Mouse (Mus musculus): Measurements from ENCODE around the gene Gm26741. TPM values are rescaled to one million over a fixed set of nuclear protein-coding genes. Genes with fewer than 3 reads are reported as not detected.
"Not testable (repeated sequence)": the region's sequence is repeated elsewhere in the genome, so short reads cannot be mapped to it uniquely, and the experiment has no call there.

Gene Gm26741
- not detected in 2 replicates for polyA plus RNA-seq (2015; fragmentation: Nextera tagmentation; extraction: Ambion mirVana)

DNA sequence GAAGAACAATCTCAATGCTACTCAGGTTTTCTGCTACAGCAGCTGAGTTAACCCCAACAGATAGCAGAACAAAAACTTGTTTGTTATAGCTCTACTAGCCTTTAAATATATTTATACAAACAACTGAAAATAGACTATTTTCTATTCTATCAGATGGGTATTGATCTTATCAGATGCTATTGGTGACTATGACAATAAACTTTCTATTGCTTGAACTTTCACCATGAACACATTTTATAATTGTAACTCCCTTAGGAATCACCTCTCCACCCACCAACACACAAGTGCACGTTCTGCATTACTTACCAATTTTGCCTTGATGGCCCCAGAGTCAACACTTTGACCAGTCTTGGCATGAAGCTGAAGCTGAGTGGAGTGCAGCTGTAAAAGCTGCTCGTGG is at the start of gene Gm26741:
Gene Gm26741 (plus strand): TSS at position 301 of the 400 bp plus-strand sequence.
- no peak for ATAC-seq (ENCODE audit: low read depth)

DNA sequence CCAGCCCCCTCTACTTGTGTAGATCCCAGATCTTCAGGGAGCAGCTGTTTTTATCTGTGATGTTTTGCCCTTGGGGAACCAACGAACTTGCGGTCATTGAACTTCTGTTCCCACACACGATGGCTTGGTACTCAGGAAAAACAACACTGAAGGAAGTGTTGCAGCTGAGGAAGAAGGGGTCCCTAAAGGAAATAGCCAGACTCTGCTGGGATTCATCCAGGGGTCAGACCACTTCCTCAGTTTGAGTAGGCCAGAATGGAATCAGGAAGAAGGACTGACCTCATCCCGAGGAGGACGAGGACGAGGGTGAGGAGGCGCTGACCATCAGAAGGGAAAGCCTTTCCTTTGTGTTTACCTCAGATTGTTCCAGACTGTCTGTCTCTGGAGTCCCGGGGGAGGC is 49.4 kb upstream of the Gm26741 start:
- Histone ChIP-seq H3K4me3 (ENCODE audit: low read length) (no peak overlapping the region), H3K36me3 (ENCODE audit: control insufficient read depth, insufficient read depth, low read length) (peaks cover 18% of the 10 kb centered on the region), H3K27me3 (ENCODE audit: control insufficient read depth, insufficient read depth, low read depth, low read length) (no peaks in the 10 kb centered on the region), H3K27ac (ENCODE audit: low read length) (peak overlapping the region; percentile 5; the same call in 1 of the 2 replicates), H3K4me2 (ENCODE audit: low read depth, low read length) (no peak overlapping the region), H3K4me1 (replicated peaks; ENCODE audit: control insufficient read depth, insufficient read depth, low read length) (no peaks in the 10 kb centered on the region), H3K9me3 (ENCODE audit: control insufficient read depth, low read length) (no peaks in the 10 kb centered on the region), H3K9ac (ENCODE audit: low read length) (no peak overlapping the region)
- ATAC-seq (ENCODE audit: low read depth): peak; percentile 80
- WGBS: 65% methylated on average over 8 of the region's 8 CpGs

More for the DNA sequence above, at the start of gene Gm26741:
- WGBS: 86% methylated on average over 2 of the region's 2 CpGs
- Histone ChIP-seq H3K27ac (ENCODE audit: low read length) (no peak within 1 kb of the TSS), H3K36me3 (ENCODE audit: control insufficient read depth, insufficient read depth, low read length) (no peaks in the 10 kb centered on the region; the same call in 1 of the 2 replicates), H3K4me1 (replicated peaks; ENCODE audit: control insufficient read depth, insufficient read depth, low read length) (no peaks in the 10 kb centered on the region), H3K9ac (ENCODE audit: low read length) (no peak within 1 kb of the TSS), H3K4me3 (ENCODE audit: low read length) (no peak within 1 kb of the TSS), H3K4me2 (ENCODE audit: low read depth, low read length) (no peak within 1 kb of the TSS), H3K9me3 (ENCODE audit: control insufficient read depth, low read length) (no peaks in the 10 kb centered on the region), H3K27me3 (ENCODE audit: control insufficient read depth, insufficient read depth, low read depth, low read length) (no peaks in the 10 kb centered on the region)

DNA sequence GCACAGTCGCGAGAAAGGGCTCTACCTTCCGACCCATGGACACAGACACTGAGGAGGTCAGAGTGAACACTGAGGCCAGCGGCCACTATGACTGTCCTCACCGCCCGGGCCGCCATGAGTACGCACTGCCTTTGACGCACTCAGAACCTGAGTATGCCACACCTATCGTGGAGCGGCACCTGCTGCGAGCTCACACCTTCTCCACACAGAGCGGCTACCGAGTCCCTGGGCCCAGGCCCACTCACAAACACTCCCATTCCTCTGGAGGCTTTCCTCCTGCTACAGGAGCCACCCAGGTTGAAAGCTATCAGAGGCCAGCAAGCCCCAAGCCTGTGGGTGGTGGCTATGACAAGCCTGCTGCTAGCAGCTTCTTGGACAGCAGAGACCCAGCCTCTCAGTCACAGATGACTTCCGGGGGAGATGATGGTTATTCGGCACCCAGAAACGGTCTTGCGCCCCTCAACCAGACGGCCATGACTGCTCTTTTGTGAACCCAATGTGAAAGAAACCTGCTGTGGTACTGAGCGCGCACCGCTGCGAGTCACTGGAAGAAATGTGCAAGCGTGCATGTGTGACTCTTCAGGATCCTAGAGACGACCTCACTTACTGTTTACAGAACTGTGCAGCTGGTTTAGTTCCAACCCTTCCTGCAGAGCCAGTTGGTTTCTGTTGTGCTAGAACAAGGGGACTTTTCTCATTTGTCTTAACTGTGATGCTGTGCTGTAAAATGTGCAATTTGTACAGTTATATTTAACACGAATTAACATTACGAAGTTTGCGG is 38.9 kb upstream of the Gm26741 start:
- H3K4me3 ChIP-seq (ENCODE audit: low read length): no peak overlapping the region
- H3K4me2 ChIP-seq (ENCODE audit: low read depth, low read length): no peak overlapping the region
- no peaks in the 10 kb centered on the region for H3K9me3 ChIP-seq (ENCODE audit: control insufficient read depth, low read length)
- no peak overlapping the region for H3K9ac ChIP-seq (ENCODE audit: low read length)
- H3K4me1 ChIP-seq (replicated peaks; ENCODE audit: control insufficient read depth, insufficient read depth, low read length): no peaks in the 10 kb centered on the region
- H3K27me3 ChIP-seq (ENCODE audit: control insufficient read depth, insufficient read depth, low read depth, low read length): no peaks in the 10 kb centered on the region
- peaks cover 7% of the 10 kb centered on the region; the same call in 1 of the 2 replicates for H3K36me3 ChIP-seq (ENCODE audit: control insufficient read depth, insufficient read depth, low read length)
- WGBS: 88% methylated on average over 28 of the region's 28 CpGs
- ATAC-seq (ENCODE audit: low read depth): no peak
- no peak overlapping the region for H3K27ac ChIP-seq (ENCODE audit: low read length)

DNA sequence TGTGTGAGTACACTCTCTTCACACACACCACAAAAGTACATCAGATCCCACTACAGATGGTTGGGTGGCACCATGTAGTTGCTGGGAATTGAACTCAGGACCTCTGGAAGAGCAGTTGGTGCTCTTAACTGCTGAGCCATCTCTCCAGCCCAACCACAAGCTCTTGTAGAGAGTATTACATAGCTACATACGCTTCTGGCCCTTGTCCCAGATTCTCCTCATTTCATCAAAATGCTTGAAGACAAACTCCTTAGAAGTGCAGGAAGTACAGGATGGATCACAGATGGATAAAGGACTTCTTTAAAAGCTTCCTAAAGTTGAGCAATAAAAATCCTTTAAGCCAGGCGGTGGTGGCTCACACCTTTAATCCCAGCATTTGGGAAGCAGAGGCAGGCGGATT is 36.6 kb upstream of the Gm26741 start:
- no peak overlapping the region for H3K27ac ChIP-seq (ENCODE audit: low read length)
- 79% methylated on average over 3 of the region's 3 CpGs for WGBS
- ATAC-seq (ENCODE audit: low read depth): no peak
- H3K36me3 ChIP-seq (ENCODE audit: control insufficient read depth, insufficient read depth, low read length): peaks cover 6% of the 10 kb centered on the region; the same call in 1 of the 2 replicates
- H3K4me3 ChIP-seq (ENCODE audit: low read length): no peak overlapping the region
- no peak overlapping the region for H3K9ac ChIP-seq (ENCODE audit: low read length)
- no peaks in the 10 kb centered on the region for H3K27me3 ChIP-seq (ENCODE audit: control insufficient read depth, insufficient read depth, low read depth, low read length)
- no peaks in the 10 kb centered on the region for H3K4me1 ChIP-seq (replicated peaks; ENCODE audit: control insufficient read depth, insufficient read depth, low read length)
- no peak overlapping the region for H3K4me2 ChIP-seq (ENCODE audit: low read depth, low read length)
- H3K9me3 ChIP-seq (ENCODE audit: control insufficient read depth, low read length): no peaks in the 10 kb centered on the region

DNA sequence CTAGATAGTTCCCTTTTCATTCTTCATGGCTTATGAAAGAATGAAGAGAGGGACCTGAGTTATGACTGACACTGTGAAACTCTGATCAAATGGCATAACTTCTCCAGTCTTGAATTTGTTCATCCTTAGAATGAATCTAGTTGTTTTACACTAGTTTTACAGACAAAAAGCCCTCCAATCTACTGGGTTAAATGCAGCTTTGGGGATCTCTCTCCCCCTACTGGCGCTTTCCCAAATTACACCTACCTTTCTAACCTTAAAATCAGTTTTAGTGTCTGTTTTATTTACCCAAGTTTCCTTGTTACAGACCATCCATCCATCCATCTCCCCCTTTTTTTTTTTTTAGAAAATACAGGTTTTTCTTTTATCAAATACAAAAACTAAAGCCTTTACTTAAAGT is 27.6 kb upstream of the Gm26741 start:
- ATAC-seq (ENCODE audit: low read depth): no peak
- Histone ChIP-seq H3K9ac (ENCODE audit: low read length) (no peak overlapping the region), H3K9me3 (ENCODE audit: control insufficient read depth, low read length) (no peaks in the 10 kb centered on the region), H3K27me3 (ENCODE audit: control insufficient read depth, insufficient read depth, low read depth, low read length) (no peaks in the 10 kb centered on the region), H3K36me3 (ENCODE audit: control insufficient read depth, insufficient read depth, low read length) (peaks cover 2% of the 10 kb centered on the region; the same call in 1 of the 2 replicates), H3K4me2 (ENCODE audit: low read depth, low read length) (no peak overlapping the region), H3K27ac (ENCODE audit: low read length) (no peak overlapping the region), H3K4me3 (ENCODE audit: low read length) (no peak overlapping the region), H3K4me1 (replicated peaks; ENCODE audit: control insufficient read depth, insufficient read depth, low read length) (no peaks in the 10 kb centered on the region)
- 0% methylated on average over 1 of the region's 1 CpGs for WGBS

DNA sequence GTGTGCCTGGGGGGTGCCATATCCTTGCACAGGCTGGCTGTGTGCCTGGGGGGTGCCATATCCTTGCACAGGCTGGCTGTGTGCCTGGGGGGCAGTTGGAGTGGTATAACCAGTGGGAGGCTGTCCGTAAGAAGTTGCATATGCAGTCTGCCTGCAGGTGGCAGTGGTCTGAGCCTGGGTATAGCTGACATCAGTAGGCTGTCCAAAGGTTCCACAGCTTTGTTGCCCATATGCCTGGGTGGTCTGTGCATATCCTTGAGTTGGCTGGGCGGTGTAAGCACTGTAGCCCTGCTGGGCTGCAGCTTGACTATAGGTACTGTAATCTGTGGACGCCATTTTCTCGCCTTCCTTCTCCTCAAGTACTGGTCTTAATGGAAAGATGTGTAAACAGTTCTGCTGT is 15.2 kb upstream of the Gm26741 start:
- peaks cover 20% of the 10 kb centered on the region for H3K36me3 ChIP-seq (ENCODE audit: control insufficient read depth, insufficient read depth, low read length)
- not testable (repeated sequence) for H3K4me3 ChIP-seq (ENCODE audit: low read length); H3K9me3 ChIP-seq (ENCODE audit: control insufficient read depth, low read length); ATAC-seq (ENCODE audit: low read depth); H3K9ac ChIP-seq (ENCODE audit: low read length); H3K27ac ChIP-seq (ENCODE audit: low read length); H3K4me2 ChIP-seq (ENCODE audit: low read depth, low read length); H3K27me3 ChIP-seq (ENCODE audit: control insufficient read depth, insufficient read depth, low read depth, low read length); H3K4me1 ChIP-seq (replicated peaks; ENCODE audit: control insufficient read depth, insufficient read depth, low read length)
- WGBS: 89% methylated on average over 4 of the region's 4 CpGs

GRCm38 (mm10) chr10:52353184-52353583 is 5.4 kb upstream of the Gm26741 start:
- Histone ChIP-seq H3K27me3 (ENCODE audit: control insufficient read depth, insufficient read depth, low read depth, low read length) (no peaks in the 10 kb centered on the region), H3K9ac (ENCODE audit: low read length) (no peak overlapping the region), H3K4me2 (ENCODE audit: low read depth, low read length) (no peak overlapping the region), H3K27ac (ENCODE audit: low read length) (no peak overlapping the region), H3K4me3 (ENCODE audit: low read length) (no peak overlapping the region), H3K36me3 (ENCODE audit: control insufficient read depth, insufficient read depth, low read length) (peaks cover 18% of the 10 kb centered on the region), H3K4me1 (replicated peaks; ENCODE audit: control insufficient read depth, insufficient read depth, low read length) (no peaks in the 10 kb centered on the region), H3K9me3 (ENCODE audit: control insufficient read depth, low read length) (no peaks in the 10 kb centered on the region)
- no peak for ATAC-seq (ENCODE audit: low read depth)
- WGBS: 84% methylated on average over 9 of the region's 9 CpGs

DNA sequence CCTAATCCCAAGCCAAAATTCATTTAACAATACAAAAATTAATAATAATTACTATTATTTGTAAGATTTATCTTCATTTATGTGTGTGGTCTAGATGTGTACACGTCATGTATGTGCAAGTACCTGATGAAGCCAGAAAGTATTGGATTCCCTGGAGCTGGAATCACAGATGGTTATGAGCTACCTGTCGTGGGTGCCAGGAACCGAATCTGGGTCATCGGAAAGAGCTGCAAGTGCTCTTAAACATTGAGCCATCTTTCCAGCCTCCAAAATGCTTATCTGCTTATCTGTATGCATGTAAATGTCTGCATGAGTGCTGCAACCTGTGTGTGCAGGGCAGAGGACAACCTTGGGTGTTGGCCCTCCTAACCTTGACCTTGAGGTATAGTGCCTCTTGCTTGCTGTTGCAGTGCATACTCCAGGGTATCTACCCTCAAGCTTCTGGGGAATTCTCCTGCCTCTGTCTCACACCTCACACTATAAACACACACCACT is 1.7 kb downstream of the Gm26741 start:
- Histone ChIP-seq H3K4me1 (replicated peaks; ENCODE audit: control insufficient read depth, insufficient read depth, low read length) (no peaks in the 10 kb centered on the region), H3K9ac (ENCODE audit: low read length) (no peak overlapping the region), H3K4me3 (ENCODE audit: low read length) (no peak overlapping the region), H3K27me3 (ENCODE audit: control insufficient read depth, insufficient read depth, low read depth, low read length) (no peaks in the 10 kb centered on the region), H3K9me3 (ENCODE audit: control insufficient read depth, low read length) (no peaks in the 10 kb centered on the region), H3K27ac (ENCODE audit: low read length) (no peak overlapping the region), H3K36me3 (ENCODE audit: control insufficient read depth, insufficient read depth, low read length) (no peaks in the 10 kb centered on the region; the same call in 1 of the 2 replicates), H3K4me2 (ENCODE audit: low read depth, low read length) (no peak overlapping the region)
- WGBS: 95% methylated on average over 4 of the region's 4 CpGs
- ATAC-seq (ENCODE audit: low read depth): no peak

DNA sequence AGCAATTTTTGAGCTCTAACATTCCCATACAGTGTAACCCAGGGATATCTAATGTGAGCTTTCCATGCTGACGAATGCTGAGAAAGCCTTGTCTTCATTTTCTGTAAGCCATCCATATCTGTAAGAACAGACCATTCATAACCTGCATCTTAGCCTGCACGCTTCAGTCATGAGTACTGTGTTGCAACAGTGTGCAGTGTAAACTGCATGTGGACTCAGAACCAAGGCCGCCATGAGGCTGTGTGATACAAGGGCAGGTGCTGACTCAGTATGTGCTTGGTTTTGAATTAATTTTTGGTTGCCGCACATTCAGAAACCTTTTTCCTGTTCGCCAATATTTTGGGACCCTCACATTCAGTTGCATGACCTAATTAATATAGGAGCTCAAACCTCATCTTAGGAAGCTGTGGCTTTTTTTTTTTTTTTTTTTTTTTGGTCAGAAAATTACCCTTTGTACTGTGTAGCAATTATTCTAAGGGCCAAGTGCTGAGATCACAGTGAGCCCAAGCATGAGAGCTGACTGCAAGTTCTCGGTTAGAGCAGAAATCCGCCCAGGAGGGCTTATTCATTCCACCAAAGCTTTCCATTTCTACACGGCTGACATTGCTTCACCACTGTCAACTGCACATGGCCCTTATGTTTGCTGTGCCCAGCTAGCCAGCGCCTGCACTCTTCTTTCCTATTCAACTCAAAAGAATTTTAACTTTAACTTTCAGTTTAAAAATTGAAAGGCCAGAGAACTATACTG is 2.5 kb downstream of the Gm26741 start:
- Histone ChIP-seq H3K4me3 (ENCODE audit: low read length) (no peak overlapping the region), H3K27ac (ENCODE audit: low read length) (no peak overlapping the region), H3K4me1 (replicated peaks; ENCODE audit: control insufficient read depth, insufficient read depth, low read length) (no peaks in the 10 kb centered on the region), H3K9ac (ENCODE audit: low read length) (no peak overlapping the region), H3K9me3 (ENCODE audit: control insufficient read depth, low read length) (no peaks in the 10 kb centered on the region), H3K4me2 (ENCODE audit: low read depth, low read length) (no peak overlapping the region), H3K27me3 (ENCODE audit: control insufficient read depth, insufficient read depth, low read depth, low read length) (no peaks in the 10 kb centered on the region), H3K36me3 (ENCODE audit: control insufficient read depth, insufficient read depth, low read length) (no peaks in the 10 kb centered on the region; the same call in 1 of the 2 replicates)
- ATAC-seq (ENCODE audit: low read depth): no peak
- WGBS: 88% methylated on average over 9 of the region's 9 CpGs
